Mouse (Mus musculus): Measurements from ENCODE around the gene Erbb3.
"Not testable (repeated sequence)": the region's sequence is repeated elsewhere in the genome, so short reads cannot be mapped to it uniquely, and the experiment has no call there.

The Erbb3 gene

GRCm38 (mm10) chr10:128589464-128590192 lies at the start of gene Erbb3:
Gene Erbb3, minus strand, starts transcription at chr10:128589652.
- peak; percentile 80 to 81 for DNase-seq

- DNase-seq = no peak
Observed at GRCm38 (mm10) chr10:128637011-128637410, 47.6 kb upstream of the Erbb3 start.

GRCm38 (mm10) chr10:128636561-128636960 lies 47.1 kb upstream of the Erbb3 start:
- no peak for DNase-seq

GRCm38 (mm10) chr10:128635697-128636096 lies 46.2 kb upstream of the Erbb3 start:
- no peak for DNase-seq

GRCm38 (mm10) chr10:128631571-128631970 lies 42.1 kb upstream of the Erbb3 start:
- no peak for DNase-seq

- not testable (repeated sequence) for DNase-seq
Observed at GRCm38 (mm10) chr10:128630306-128630705, 40.9 kb upstream of the Erbb3 start.

GRCm38 (mm10) chr10:128629746-128630145 lies 40.3 kb upstream of the Erbb3 start:
- DNase-seq = no peak

- DNase-seq = no peak
Observed at GRCm38 (mm10) chr10:128627398-128628317, 38.2 kb upstream of the Erbb3 start.

- DNase-seq = peak; percentile 91 to 96
Observed at GRCm38 (mm10) chr10:128626311-128627310, 37.2 kb upstream of the Erbb3 start, which contains the start of gene Rps26. Gene Rps26, minus strand, starts transcription at chr10:128626747.

- no peak for DNase-seq
Observed at GRCm38 (mm10) chr10:128625287-128625894, 35.9 kb upstream of the Erbb3 start.

- not testable (repeated sequence) for DNase-seq
Observed at GRCm38 (mm10) chr10:128623106-128623613, 33.7 kb upstream of the Erbb3 start.

- DNase-seq = no peak
Observed at GRCm38 (mm10) chr10:128622702-128623101, 33.2 kb upstream of the Erbb3 start.

GRCm38 (mm10) chr10:128621986-128622520 lies 32.6 kb upstream of the Erbb3 start:
- DNase-seq = no peak

- no peak for DNase-seq
Observed at GRCm38 (mm10) chr10:128620241-128620640, 30.8 kb upstream of the Erbb3 start.

GRCm38 (mm10) chr10:128619148-128619547 lies 29.7 kb upstream of the Erbb3 start:
- DNase-seq = not testable (repeated sequence)

- no peak for DNase-seq
Observed at GRCm38 (mm10) chr10:128618570-128618969, 29.1 kb upstream of the Erbb3 start.

- not testable (repeated sequence) for DNase-seq
Observed at GRCm38 (mm10) chr10:128615798-128616448, 26.5 kb upstream of the Erbb3 start.

- no peak for DNase-seq
Observed at GRCm38 (mm10) chr10:128614934-128615333, 25.5 kb upstream of the Erbb3 start.

GRCm38 (mm10) chr10:128613820-128614219 lies 24.4 kb upstream of the Erbb3 start:
- not testable (repeated sequence) for DNase-seq

- no peak for DNase-seq
Observed at GRCm38 (mm10) chr10:128613154-128613440, 23.6 kb upstream of the Erbb3 start.
